Mouse (Mus musculus) thymus, adult 2 months (tissue): ENCODE results near the gene Zfp62. TPM values are rescaled to one million over a fixed set of nuclear protein-coding genes. Genes with fewer than 3 reads are reported as not detected.

ENCODE experiments used
- DNase-seq: peaks from one replicate; pipeline ENCODE4 v3.0.0; 2021
- H3K27ac ChIP-seq: fragments of 200-500 bp; 2 replicates; pipeline ENCODE4 v1.5.1; 2012; ENCODE audit warnings: low read length, control low read depth; ENCODE audit not compliant: control insufficient read depth, insufficient read depth
- H3K27me3 ChIP-seq: fragments of 200-500 bp; 2 replicates; pipeline ENCODE4 v1.6.1; 2012; ENCODE audit warnings: mild to moderate bottlenecking, low read length, moderate library complexity, mixed read lengths; ENCODE audit not compliant: control insufficient read depth, insufficient read depth
- H3K36me3 ChIP-seq: fragments of 200-500 bp; 2 replicates; pipeline ENCODE4 v1.6.1; 2012; ENCODE audit warnings: mild to moderate bottlenecking, low read length, moderate library complexity; ENCODE audit not compliant: control insufficient read depth, insufficient read depth
- H3K4me1 ChIP-seq: fragments of 200-500 bp; replicated peaks from 2 replicates; pipeline ENCODE4 v1.6.1; 2012; ENCODE audit warnings: low read length; ENCODE audit not compliant: control insufficient read depth, insufficient read depth
- H3K4me3 ChIP-seq: fragments of 200-500 bp; 2 replicates; pipeline ENCODE4 v1.5.1; 2012; ENCODE audit warnings: mild to moderate bottlenecking, low read length, control low read depth, moderate library complexity; ENCODE audit not compliant: control insufficient read depth, insufficient read depth
- CTCF ChIP-seq: fragments of 200-500 bp; IDR thresholded peaks from 2 replicates; pipeline ENCODE4 v1.5.1; 2012; ENCODE audit warnings: mild to moderate bottlenecking, control low read depth, low read length, moderate library complexity, borderline replicate concordance; ENCODE audit not compliant: control insufficient read depth, poor library complexity, insufficient read depth; ENCODE audit errors: extremely low read depth
- POLR2A ChIP-seq: fragments of 200-500 bp; IDR thresholded peaks from 2 replicates; pipeline ENCODE4 v1.6.1; 2012; ENCODE audit warnings: mild to moderate bottlenecking, low read length, control low read depth, moderate library complexity; ENCODE audit not compliant: control insufficient read depth, poor library complexity, insufficient read depth; ENCODE audit errors: extremely low read depth
- WGBS: fragments of 180-500 bp; shearing (Covaris S2); methylation state at CpG from one replicate; pipeline ENCODE4 v1.1.7; 2018; 5-methylcytosine and 5-hydroxymethylcytosine counted together
- polyA plus RNA-seq: library from polyadenylated mRNA; depleted of rRNA; stranded (reverse); fragments of >200 nt; gene quantifications from 2 replicates; pipeline ENCODE4 v1.2.3, GENCODE M21; 2012

Zfp62 gene
- polyA plus RNA-seq, 1 experiment: 6.0 TPM

GRCm38 (mm10) chr11:49235459-49236207 is 32.5 kb downstream of the Zfp62 start:
- DNase-seq: no peak
- no peak overlapping the region for H3K27ac ChIP-seq
- H3K4me1 ChIP-seq: no peaks in the 10 kb centered on the region
- TF ChIP-seq POLR2A: no peak
- no peak for TF ChIP-seq CTCF
- H3K36me3 ChIP-seq: no peaks in the 10 kb centered on the region
- 80% methylated on average over 3 of the region's 3 CpGs for WGBS
- H3K27me3 ChIP-seq: no peaks in the 10 kb centered on the region
- H3K4me3 ChIP-seq: no peak overlapping the region

GRCm38 (mm10) chr11:49236891-49237290 is 33.8 kb downstream of the Zfp62 start:
- TF ChIP-seq CTCF (no peak), POLR2A (no peak)
- no peak overlapping the region for H3K4me3 ChIP-seq
- no peak for DNase-seq
- H3K27ac ChIP-seq: no peak overlapping the region
- H3K36me3 ChIP-seq: no peaks in the 10 kb centered on the region
- H3K27me3 ChIP-seq: no peaks in the 10 kb centered on the region
- H3K4me1 ChIP-seq: no peaks in the 10 kb centered on the region
- 96% methylated on average over 1 of the region's 1 CpGs for WGBS

- WGBS: 88% methylated on average over 2 of the region's 2 CpGs
- Histone ChIP-seq H3K4me3 (no peak overlapping the region), H3K36me3 (no peaks in the 10 kb centered on the region), H3K4me1 (no peaks in the 10 kb centered on the region), H3K27me3 (no peaks in the 10 kb centered on the region), H3K27ac (no peak overlapping the region)
- no peak for DNase-seq
- no peak for TF ChIP-seq POLR2A
- TF ChIP-seq CTCF: no peak
Measured at GRCm38 (mm10) chr11:49237532-49237931, 34.4 kb downstream of the Zfp62 start.

GRCm38 (mm10) chr11:49240310-49240709 is 37.2 kb downstream of the Zfp62 start:
- TF ChIP-seq POLR2A (no peak), CTCF (no peak)
- Histone ChIP-seq H3K27ac (no peak overlapping the region), H3K4me3 (no peak overlapping the region), H3K36me3 (no peaks in the 10 kb centered on the region), H3K4me1 (peaks cover 7% of the 10 kb centered on the region), H3K27me3 (no peaks in the 10 kb centered on the region)
- no peak for DNase-seq
- 96% methylated on average over 1 of the region's 1 CpGs for WGBS

- no peak for DNase-seq
- peaks cover 12% of the 10 kb centered on the region for H3K4me1 ChIP-seq
- H3K27ac ChIP-seq: no peak overlapping the region
- no peak for TF ChIP-seq CTCF
- no peak for TF ChIP-seq POLR2A
- no peak overlapping the region for H3K4me3 ChIP-seq
- H3K27me3 ChIP-seq: no peaks in the 10 kb centered on the region
- no peaks in the 10 kb centered on the region for H3K36me3 ChIP-seq
- whole genome bisulfite sequencing: 38% methylated on average over 4 of the region's 4 CpGs
Measured at GRCm38 (mm10) chr11:49240874-49241273, 37.8 kb downstream of the Zfp62 start.

GRCm38 (mm10) chr11:49241471-49241870 is 38.4 kb downstream of the Zfp62 start:
- Histone ChIP-seq H3K27me3 (no peaks in the 10 kb centered on the region), H3K4me3 (no peak overlapping the region), H3K36me3 (no peaks in the 10 kb centered on the region), H3K27ac (no peak overlapping the region), H3K4me1 (peaks cover 13% of the 10 kb centered on the region)
- no peak for DNase-seq
- 5% methylated on average over 1 of the region's 1 CpGs for whole genome bisulfite sequencing
- TF ChIP-seq POLR2A (no peak), CTCF (no peak)

GRCm38 (mm10) chr11:49242944-49243626 is 40.0 kb downstream of the Zfp62 start:
- H3K27me3 ChIP-seq: no peaks in the 10 kb centered on the region
- no peak overlapping the region for H3K4me3 ChIP-seq
- peak overlapping the region; percentile 6; the same call in 1 of the 2 replicates for H3K27ac ChIP-seq
- WGBS: 22% methylated on average over 11 of the region's 11 CpGs
- DNase-seq: no peak
- peaks cover 22% of the 10 kb centered on the region for H3K4me1 ChIP-seq
- H3K36me3 ChIP-seq: no peaks in the 10 kb centered on the region
- TF ChIP-seq CTCF: no peak
